Comparison of ENCODE assay signal across 29 mouse cellular contexts in genomic region chr3:37140168-37140906, GRCm38 (mm10). TPM values are rescaled to one million over a fixed set of nuclear protein-coding genes. Genes with fewer than 3 reads are reported as not detected.
DNase-seq lines count a peak whose midpoint lies in the region; TF ChIP-seq lines count a peak whose summit lies in the region.
"Had no signal": no experiment of that assay in that cellular context is flagged by ENCODE, and none has a peak within 500 bp of the region (broad histone marks: within the 10 kb centered on the region; RNA-seq: fewer than 3 reads in every experiment).

No protein-coding gene starts in this region.

- no peak for DNase-seq in Muller cell, postnatal 12 days (ENCODE audit: inconsistent ontology term)
- no peak for DNase-seq in kidney, postnatal 25 days
- DNase-seq in lung, adult 18-20 months, result no peak
- DNase-seq: adrenal gland, adult 8-10 months; adrenal gland, postnatal 25 days; cerebellum, adult 11 months; cerebellum, adult 2 months; cerebellum, adult 9-11 months; cerebellum, postnatal 25 days; embryo, embryonic 11 days; gastrocnemius, postnatal 10 days; gastrocnemius, postnatal 36 days; heart, postnatal 14 days; heart, postnatal 4 days had no signal

- H3K36me3 ChIP-seq in macrophage (ENCODE audit: inconsistent target), result no peaks in the 10 kb centered on the region
- H3K36me3 ChIP-seq: embryonic facial prominence, embryonic 10.5 days; embryonic facial prominence, embryonic 13.5 days; heart, embryonic 10.5 days; heart, embryonic 13.5 days; hindbrain, embryonic 12.5 days; hindbrain, embryonic 15.5 days had no signal

- H3K4me1 ChIP-seq in bone marrow macrophage, adult 2 months (ENCODE audit: control insufficient read depth, insufficient read depth, low read length), result peaks cover 33% of the 10 kb centered on the region
- H3K4me1 ChIP-seq in brown adipose tissue, adult 24 weeks (ENCODE audit: control insufficient read depth, insufficient read depth, insufficient read length, low read length), result no peaks in the 10 kb centered on the region
- H3K4me1 ChIP-seq: embryonic facial prominence, embryonic 10.5 days; embryonic facial prominence, embryonic 13.5 days; forebrain, embryonic 13.5 days; heart, embryonic 10.5 days; hindbrain, embryonic 12.5 days; hindbrain, embryonic 15.5 days had no signal

- H3K4me3 ChIP-seq in bone marrow macrophage, adult 2 months (ENCODE audit: insufficient read depth, low read length), result no peak overlapping the region
- H3K4me3 ChIP-seq in brown adipose tissue, adult 24 weeks (ENCODE audit: insufficient read depth, low read depth, low read length), result no peak overlapping the region
- no peak overlapping the region for H3K4me3 ChIP-seq in macrophage (ENCODE audit: inconsistent target)
- H3K4me3 ChIP-seq: embryonic facial prominence, embryonic 10.5 days; embryonic facial prominence, embryonic 13.5 days; erythroblast, embryonic 14.5 days; forebrain, embryonic 13.5 days; heart, embryonic 10.5 days; heart, embryonic 13.5 days; hindbrain, embryonic 12.5 days; hindbrain, embryonic 15.5 days had no signal

- TF ChIP-seq CTCF in bone marrow macrophage, adult 2 months (IDR thresholded peaks at IDR 0.05; ENCODE audit: low read depth, low read length), result no peak

- no peaks in the 10 kb centered on the region for H3K79me2 ChIP-seq in macrophage (ENCODE audit: inconsistent target)

- TF ChIP-seq POLR2A in bone marrow macrophage, adult 2 months (IDR thresholded peaks at IDR 0.05; ENCODE audit: borderline replicate concordance, low read depth, low read length), result no peak

- H3K27ac ChIP-seq in bone marrow macrophage, adult 2 months (ENCODE audit: insufficient read depth, low read depth, low read length), result peak overlapping the region; percentile 80
- peak overlapping the region; percentile 85 for H3K27ac ChIP-seq in brown adipose tissue, adult 24 weeks (replicated peaks; ENCODE audit: low read depth, low read length)
- peak overlapping the region; percentile 88 for H3K27ac ChIP-seq in macrophage
- H3K27ac ChIP-seq: embryonic facial prominence, embryonic 10.5 days; embryonic facial prominence, embryonic 13.5 days; forebrain, embryonic 13.5 days; heart, embryonic 10.5 days; heart, embryonic 13.5 days; hindbrain, embryonic 12.5 days; hindbrain, embryonic 15.5 days had no signal

- 38% methylated on average over 6 of the region's 6 CpGs for WGBS in macrophage (ENCODE audit: missing documents)

RNA-seq across cellular contexts. Expression of gene Il2, which starts 14.6 kb away (rescaled TPM):
- 0.93 TPM in 1 of 2 replicates, not detected in the other for polyA plus RNA-seq in bone marrow macrophage, adult 2 months (2012; ENCODE audit: insufficient read depth, insufficient read length, missing spikeins)
- 1.7 and 3.8 TPM in 2 replicates for polyA plus RNA-seq in brown adipose tissue, adult 24 weeks (2012; ENCODE audit: insufficient read depth, insufficient read length, missing spikeins)
- total RNA-seq in macrophage (2018; cell fraction: chromatin; rRNA removed), result not detected
- total RNA-seq in macrophage (2018; cell fraction: cytosol; rRNA removed), result under 1 TPM in 3 of 26 experiments, not detected in 23; 0.14 to 0.15 (median 0.14) TPM
- not detected for total RNA-seq in macrophage (2018; cell fraction: nucleus; rRNA removed)
- polyA plus RNA-seq in macrophage (2018), result not detected in 3 replicates
- total RNA-seq: adrenal gland, adult 8-10 months; adrenal gland, postnatal 25 days; gastrocnemius, adult 18-20 months; gastrocnemius, postnatal 10 days; gastrocnemius, postnatal 36 days; heart, adult 18-20 months; heart, postnatal 14 days; heart, postnatal 4 days; MEL had no signal
- polyA plus RNA-seq: C2C12; erythroblast, embryonic 14.5 days had no signal
